Mouse (Mus musculus): ENCODE results near the gene Ndufb3. TPM values are rescaled to one million over a fixed set of nuclear protein-coding genes. Genes with fewer than 3 reads are reported as not detected.

Ndufb3 gene
- 67.8 TPM for polyA plus RNA-seq (2017; shearing (Covaris generic))

GRCm38 (mm10) chr1:58586171-58586997 lies at the start of gene Ndufb3, which contains the start of gene Fam126b:
Gene Ndufb3, plus strand, starts transcription at chr1:58586384.
Gene Fam126b, minus strand, starts transcription at chr1:58586323.

Other genes starting within 250 kb of the Ndufb3 start
- 444 TPM for gene Bzw1, start 193.5 kb upstream of the Ndufb3 start, polyA plus RNA-seq (2017; shearing (Covaris generic))
- 1,263 TPM for gene Clk1, start 162.3 kb upstream of the Ndufb3 start, polyA plus RNA-seq (2017; shearing (Covaris generic))
- gene Nif3l1, start 141.2 kb upstream of the Ndufb3 start, polyA plus RNA-seq (2017; shearing (Covaris generic)) = 33.1 TPM
- 38.2 TPM for gene Ppil3, start 140.9 kb upstream of the Ndufb3 start, polyA plus RNA-seq (2017; shearing (Covaris generic))
- 28.1 TPM for gene Orc2, start 81.3 kb upstream of the Ndufb3 start, polyA plus RNA-seq (2017; shearing (Covaris generic))
- 11.6 TPM for gene Fam126b, start 61 bp upstream of the Ndufb3 start, polyA plus RNA-seq (2017; shearing (Covaris generic))
- gene Als2cr12, start 109.6 kb downstream of the Ndufb3 start, polyA plus RNA-seq (2017; shearing (Covaris generic)) = not detected
- 104 TPM for gene Cflar, start 125.1 kb downstream of the Ndufb3 start, polyA plus RNA-seq (2017; shearing (Covaris generic))
- 144 TPM for gene Casp8, start 209.0 kb downstream of the Ndufb3 start, polyA plus RNA-seq (2017; shearing (Covaris generic))

Measured in naive thymus-derived CD4-positive, alpha-beta T cell, adult 5 months (primary cell).